Mouse (Mus musculus): ENCODE data around the gene Spc24. TPM values are rescaled to one million over a fixed set of nuclear protein-coding genes. Genes with fewer than 3 reads are reported as not detected.

Spc24 gene
- total RNA-seq, 2 experiments from 2014 or later: 1.9 TPM

GRCm38 (mm10) chr9:21715298-21715697 lies 44.8 kb downstream of the Spc24 start:
- DNase-seq (ENCODE audit: low spot score): no peak

GRCm38 (mm10) chr9:21709340-21709739 lies 50.8 kb downstream of the Spc24 start:
- DNase-seq (ENCODE audit: low spot score): no peak

GRCm38 (mm10) chr9:21706586-21707265 lies 53.4 kb downstream of the Spc24 start:
- no peak for DNase-seq (ENCODE audit: low spot score)

- no peak for DNase-seq (ENCODE audit: low spot score)
Observed at GRCm38 (mm10) chr9:21706085-21706484, 54.0 kb downstream of the Spc24 start.

Small RNA genes lying within 50 kb of the gene (microRNA-seq; reads per million reads assigned to microRNA genes)
- not detected for gene Mir7083

Other genes starting within 250 kb of the Spc24 start
- under 1 TPM; 0.30 to 0.50 TPM for gene AB124611, start 234.1 kb downstream of the Spc24 start, total RNA-seq (2021)
- gene Carm1, start 213.4 kb downstream of the Spc24 start, total RNA-seq (2021): 10 to 100 TPM; 55.5 to 66.5 TPM
- 10 to 100 TPM; 45.7 to 46.6 TPM for gene Timm29, start 167.6 kb downstream of the Spc24 start, total RNA-seq (2021)
- 1 to 10 TPM; 5.3 to 5.6 TPM for gene Yipf2, start 167.5 kb downstream of the Spc24 start, total RNA-seq (2021)
- gene Smarca4, start 144.1 kb downstream of the Spc24 start, total RNA-seq (2021): 10 to 100 TPM; 38.6 to 42.1 TPM
- 1 to 10 TPM; 2.4 to 2.6 TPM for gene Ldlr, start 36.8 kb downstream of the Spc24 start, total RNA-seq (2021)
- gene Kank2, start 38.4 kb upstream of the Spc24 start, total RNA-seq (2021): 10 to 100 TPM; 12.6 to 14.3 TPM
- gene Angptl8, start 75.2 kb upstream of the Spc24 start, total RNA-seq (2021): under 1 TPM in 1 of 2 experiments, not detected in 1; 0.26 TPM
- 1 to 10 TPM; 7.4 to 8.7 TPM for gene Dock6, start 92.3 kb upstream of the Spc24 start, total RNA-seq (2021)
- gene Rab3d, start 157.9 kb upstream of the Spc24 start, total RNA-seq (2021): 1 to 10 TPM; 1.9 to 4.3 TPM
- gene Ccdc159, start 167.2 kb upstream of the Spc24 start, total RNA-seq (2021): under 1 TPM; 0.71 to 0.85 TPM
- 10 to 100 TPM; 10.5 to 13.8 TPM for gene Tmem205, start 167.3 kb upstream of the Spc24 start, total RNA-seq (2021)
- gene Plppr2, start 176.7 kb upstream of the Spc24 start, total RNA-seq (2021): under 1 TPM; 0.50 to 0.81 TPM
- 1 to 10 TPM; 2.1 to 2.3 TPM for gene Swsap1, start 195.5 kb upstream of the Spc24 start, total RNA-seq (2021)
- under 1 TPM in 1 of 2 experiments, not detected in 1; 0.21 TPM for gene Epor, start 203.2 kb upstream of the Spc24 start, total RNA-seq (2021)
- under 1 TPM; 0.39 to 0.55 TPM for gene Rgl3, start 229.1 kb upstream of the Spc24 start, total RNA-seq (2021)
- not detected for gene Ccdc151, start 242.3 kb upstream of the Spc24 start, total RNA-seq (2021)
- 10 to 100 TPM; 24.4 to 27.9 TPM for gene Prkcsh, start 242.5 kb upstream of the Spc24 start, total RNA-seq (2021)